Mouse (Mus musculus): Measurements from ENCODE around the gene Acap1. TPM values are rescaled to one million over a fixed set of nuclear protein-coding genes. Genes with fewer than 3 reads are reported as not detected.
A peak's percentile ranks its signal among the peaks of the same experiment; 100 is the strongest.

Acap1 gene
- polyA plus RNA-seq, 1 experiment from 2014 or later, result 0.48 TPM

- Histone ChIP-seq H3K4me1 (replicated peaks) (0 out of 2 replicates have a peak, but pooled peaks cover 5% of the 10 kb centered on the region), H3K9ac (replicated peaks) (no peak within 1 kb of the TSS), H3K36me3 (no peaks in the 10 kb centered on the region), H3K27ac (no peak within 1 kb of the TSS), H3K27me3 (peaks cover 24% of the 10 kb centered on the region), H3K4me2 (replicated peaks) (no peak within 1 kb of the TSS), H3K4me3 (replicated peaks) (no peak within 1 kb of the TSS), H3K9me3 (no peaks in the 10 kb centered on the region)
- WGBS, result 21% methylated on average over 30 of the region's 30 CpGs
- no peak for ATAC-seq
Observed at GRCm38 (mm10) chr11:69858113-69858998, 37.0 kb downstream of the Acap1 start, which contains the start of gene Tnk1. Gene Tnk1, minus strand, starts transcription at chr11:69858730.

GRCm38 (mm10) chr11:69855347-69855746 is 40.0 kb downstream of the Acap1 start:
- peak; percentile 70 for ATAC-seq
- Histone ChIP-seq H3K4me1 (replicated peaks) (peaks cover 9% of the 10 kb centered on the region; the same call in 1 of the 2 replicates), H3K27ac (no peak overlapping the region), H3K27me3 (peaks cover 24% of the 10 kb centered on the region), H3K36me3 (peaks cover 16% of the 10 kb centered on the region), H3K9me3 (no peaks in the 10 kb centered on the region), H3K4me3 (replicated peaks) (no peak overlapping the region), H3K4me2 (replicated peaks) (peak overlapping the region; percentile 1; the same call in 1 of the 2 replicates), H3K9ac (replicated peaks) (no peak overlapping the region)
- 15% methylated on average over 16 of the region's 16 CpGs for WGBS

- no peak overlapping the region for H3K4me3 ChIP-seq (replicated peaks)
- H3K9me3 ChIP-seq, result no peaks in the 10 kb centered on the region
- peaks cover 23% of the 10 kb centered on the region for H3K36me3 ChIP-seq
- ATAC-seq, result no peak
- 88% methylated on average over 10 of the region's 10 CpGs for WGBS
- peaks cover 21% of the 10 kb centered on the region for H3K27me3 ChIP-seq
- no peak overlapping the region for H3K4me2 ChIP-seq (replicated peaks)
- H3K4me1 ChIP-seq (replicated peaks), result peaks cover 15% of the 10 kb centered on the region; the same call in 1 of the 2 replicates
- no peak overlapping the region for H3K27ac ChIP-seq
- no peak overlapping the region for H3K9ac ChIP-seq (replicated peaks)
Observed at GRCm38 (mm10) chr11:69854680-69855079, 40.7 kb downstream of the Acap1 start.

- WGBS, result 70% methylated on average over 7 of the region's 7 CpGs
- Histone ChIP-seq H3K36me3 (peaks cover 30% of the 10 kb centered on the region), H3K4me3 (replicated peaks) (no peak overlapping the region), H3K27me3 (peaks cover 17% of the 10 kb centered on the region), H3K4me1 (replicated peaks) (peaks cover 17% of the 10 kb centered on the region), H3K9me3 (no peaks in the 10 kb centered on the region), H3K9ac (replicated peaks) (no peak overlapping the region), H3K27ac (peak overlapping the region; percentile 30; the same call in 1 of the 2 replicates), H3K4me2 (replicated peaks) (no peak overlapping the region)
- no peak for ATAC-seq
Observed at GRCm38 (mm10) chr11:69853994-69854393, 41.3 kb downstream of the Acap1 start.

- Histone ChIP-seq H3K4me3 (replicated peaks) (no peak overlapping the region), H3K27ac (no peak overlapping the region), H3K27me3 (no peaks in the 10 kb centered on the region), H3K4me2 (replicated peaks) (no peak overlapping the region), H3K4me1 (replicated peaks) (peaks cover 38% of the 10 kb centered on the region), H3K36me3 (peaks cover 43% of the 10 kb centered on the region), H3K9ac (replicated peaks) (no peak overlapping the region), H3K9me3 (no peaks in the 10 kb centered on the region)
- ATAC-seq, result no peak
- WGBS, result 81% methylated on average over 8 of the region's 8 CpGs
Observed at GRCm38 (mm10) chr11:69850754-69851153, 44.6 kb downstream of the Acap1 start.

GRCm38 (mm10) chr11:69849884-69850283 is 45.5 kb downstream of the Acap1 start:
- H3K9me3 ChIP-seq, result no peaks in the 10 kb centered on the region
- WGBS, result 93% methylated on average over 15 of the region's 15 CpGs
- no peak overlapping the region for H3K4me2 ChIP-seq (replicated peaks)
- ATAC-seq, result no peak
- no peak overlapping the region for H3K27ac ChIP-seq
- H3K9ac ChIP-seq (replicated peaks), result no peak overlapping the region
- no peaks in the 10 kb centered on the region for H3K27me3 ChIP-seq
- no peak overlapping the region for H3K4me3 ChIP-seq (replicated peaks)
- H3K4me1 ChIP-seq (replicated peaks), result peaks cover 40% of the 10 kb centered on the region
- H3K36me3 ChIP-seq, result peaks cover 43% of the 10 kb centered on the region

- Histone ChIP-seq H3K27ac (no peak overlapping the region), H3K4me2 (replicated peaks) (no peak overlapping the region), H3K9me3 (no peaks in the 10 kb centered on the region), H3K27me3 (no peaks in the 10 kb centered on the region), H3K36me3 (peaks cover 43% of the 10 kb centered on the region), H3K4me3 (replicated peaks) (no peak overlapping the region), H3K9ac (replicated peaks) (no peak overlapping the region), H3K4me1 (replicated peaks) (peaks cover 40% of the 10 kb centered on the region)
- WGBS, result 93% methylated on average over 9 of the region's 9 CpGs
- no peak for ATAC-seq
Observed at GRCm38 (mm10) chr11:69849128-69849527, 46.2 kb downstream of the Acap1 start.

GRCm38 (mm10) chr11:69848021-69848420 is 47.3 kb downstream of the Acap1 start:
- Histone ChIP-seq H3K4me2 (replicated peaks) (peak overlapping the region; percentile 70), H3K9me3 (no peaks in the 10 kb centered on the region), H3K9ac (replicated peaks) (peak overlapping the region; percentile 89; the same call in 1 of the 2 replicates), H3K27ac (no peak overlapping the region), H3K27me3 (no peaks in the 10 kb centered on the region), H3K4me3 (replicated peaks) (peak overlapping the region; percentile 78), H3K4me1 (replicated peaks) (peaks cover 40% of the 10 kb centered on the region), H3K36me3 (peaks cover 43% of the 10 kb centered on the region)
- ATAC-seq, result no peak
- 99% methylated on average over 6 of the region's 6 CpGs for WGBS

- Histone ChIP-seq H3K27ac (peak overlapping the region; percentile 95), H3K4me3 (replicated peaks) (peak overlapping the region; percentile 78), H3K4me1 (replicated peaks) (peaks cover 40% of the 10 kb centered on the region), H3K36me3 (peaks cover 43% of the 10 kb centered on the region), H3K9me3 (no peaks in the 10 kb centered on the region), H3K9ac (replicated peaks) (peak overlapping the region; percentile 89), H3K27me3 (no peaks in the 10 kb centered on the region), H3K4me2 (replicated peaks) (peak overlapping the region; percentile 70)
- 11% methylated on average over 37 of the region's 37 CpGs for WGBS
- peak; percentile 66 for ATAC-seq
Observed at GRCm38 (mm10) chr11:69846738-69847688, 48.3 kb downstream of the Acap1 start.

GRCm38 (mm10) chr11:69846198-69846680 is 49.1 kb downstream of the Acap1 start, which contains the start of gene Plscr3:
Gene Plscr3, plus strand, starts transcription at chr11:69846376.
- ATAC-seq, result peak; percentile 90
- WGBS, result under 1% methylated on average over 38 of the region's 38 CpGs
- peaks cover 40% of the 10 kb centered on the region for H3K4me1 ChIP-seq (replicated peaks)

GRCm38 (mm10) chr11:69838714-69839104 is 56.6 kb downstream of the Acap1 start:
- Histone ChIP-seq H3K4me3 (replicated peaks) (peak overlapping the region; percentile 97), H3K27me3 (no peaks in the 10 kb centered on the region), H3K27ac (peak overlapping the region; percentile 98), H3K4me1 (replicated peaks) (peaks cover 34% of the 10 kb centered on the region), H3K9ac (replicated peaks) (peak overlapping the region; percentile 76), H3K4me2 (replicated peaks) (peak overlapping the region; percentile 99), H3K36me3 (peaks cover under 1% of the 10 kb centered on the region), H3K9me3 (no peaks in the 10 kb centered on the region)
- 0% methylated on average over 7 of the region's 7 CpGs for WGBS
- ATAC-seq, result 0 out of 2 replicates have a peak, but pooled peaks have one; percentile 0

More at GRCm38 (mm10) chr11:69846198-69846680, 49.1 kb downstream of the Acap1 start, which contains the start of gene Plscr3:
- Histone ChIP-seq H3K36me3 (peaks cover 36% of the 10 kb centered on the region), H3K27me3 (no peaks in the 10 kb centered on the region), H3K4me2 (replicated peaks) (peak within 1 kb of the TSS; percentile 70), H3K27ac (peak within 1 kb of the TSS; percentile 95), H3K4me3 (replicated peaks) (peak within 1 kb of the TSS; percentile 78), H3K9me3 (no peaks in the 10 kb centered on the region), H3K9ac (replicated peaks) (peak within 1 kb of the TSS; percentile 89)

Data from midbrain, embryonic 13.5 days (tissue).